Mouse (Mus musculus) embryonic fibroblast, embryonic 13.5 days (primary cell): ENCODE data around the gene Grin3b. TPM values are rescaled to one million over a fixed set of nuclear protein-coding genes. Genes with fewer than 3 reads are reported as not detected.

Experiments used
- H3K27ac ChIP-seq: 2 replicates; pipeline ENCODE4 v1.5.1; 2012; ENCODE audit warnings: low read length, control low read depth, inconsistent platforms; ENCODE audit not compliant: insufficient read depth
- H3K4me1 ChIP-seq: 2 replicates; pipeline ENCODE4 v1.6.1; 2011; ENCODE audit warnings: low read length; ENCODE audit not compliant: control insufficient read depth, insufficient read depth
- H3K4me3 ChIP-seq: 2 replicates; pipeline ENCODE4 v1.5.1; 2011; ENCODE audit warnings: mild to moderate bottlenecking, control low read depth, low read length; ENCODE audit not compliant: insufficient read depth
- CTCF ChIP-seq: IDR thresholded peaks from 2 replicates; pipeline ENCODE4 v1.5.1; 2011; ENCODE audit warnings: mild to moderate bottlenecking, control low read depth, low read length, moderate library complexity, borderline replicate concordance; ENCODE audit not compliant: insufficient read depth
- POLR2A ChIP-seq: IDR thresholded peaks from 2 replicates; pipeline ENCODE4 v1.6.1; 2011; ENCODE audit warnings: low read depth, mild to moderate bottlenecking, control low read depth, low read length, moderate library complexity
- polyA plus RNA-seq: library from polyadenylated mRNA; stranded (reverse); fragments of >200 nt; gene quantifications from 2 replicates; pipeline ENCODE4 v1.2.4, GENCODE M21; 2011; ENCODE audit warnings: low read depth; ENCODE audit not compliant: missing spikeins, insufficient read length

The Grin3b gene
- polyA plus RNA-seq, 1 experiment, result 0.16 TPM

GRCm38 (mm10) chr10:80011740-80012139 lies 41.2 kb downstream of the Grin3b start:
- Histone ChIP-seq H3K4me1 (no peaks in the 10 kb centered on the region), H3K4me3 (no peak overlapping the region), H3K27ac (no peak overlapping the region)
- no peak for TF ChIP-seq POLR2A
- no peak for TF ChIP-seq CTCF

- no peaks in the 10 kb centered on the region for H3K4me1 ChIP-seq
- no peak overlapping the region for H3K4me3 ChIP-seq
- H3K27ac ChIP-seq, result no peak overlapping the region
- TF ChIP-seq POLR2A, result no peak
- TF ChIP-seq CTCF, result no peak
Measured at GRCm38 (mm10) chr10:80013609-80014008, 43.1 kb downstream of the Grin3b start.

GRCm38 (mm10) chr10:80014484-80015290 lies 44.2 kb downstream of the Grin3b start:
- H3K4me3 ChIP-seq, result no peak overlapping the region
- no peak for TF ChIP-seq POLR2A
- peak; percentile 36; the same call in 1 of the 2 replicates for TF ChIP-seq CTCF

GRCm38 (mm10) chr10:80015583-80015982 lies 45.1 kb downstream of the Grin3b start:
- H3K27ac ChIP-seq, result no peak overlapping the region
- no peak for TF ChIP-seq POLR2A
- no peak for TF ChIP-seq CTCF

More at GRCm38 (mm10) chr10:80014484-80015290, 44.2 kb downstream of the Grin3b start:
- H3K27ac ChIP-seq, result no peak overlapping the region
- no peaks in the 10 kb centered on the region for H3K4me1 ChIP-seq

GRCm38 (mm10) chr10:80016511-80016910 lies 46.0 kb downstream of the Grin3b start, which contains the start of gene Arhgap45:
TSS of gene Arhgap45 (plus strand) at chr10:80016653.
- TF ChIP-seq CTCF, result no peak
- TF ChIP-seq POLR2A, result no peak
- Histone ChIP-seq H3K27ac (no peak within 1 kb of the TSS), H3K4me3 (no peak within 1 kb of the TSS)

More at GRCm38 (mm10) chr10:80015583-80015982, 45.1 kb downstream of the Grin3b start:
- H3K4me3 ChIP-seq, result no peak overlapping the region
- H3K4me1 ChIP-seq, result no peaks in the 10 kb centered on the region

GRCm38 (mm10) chr10:80016931-80017330 lies 46.4 kb downstream of the Grin3b start:
- Histone ChIP-seq H3K4me3 (no peak overlapping the region), H3K4me1 (no peaks in the 10 kb centered on the region), H3K27ac (no peak overlapping the region)
- TF ChIP-seq POLR2A, result no peak
- no peak for TF ChIP-seq CTCF

More at GRCm38 (mm10) chr10:80016511-80016910, 46.0 kb downstream of the Grin3b start, which contains the start of gene Arhgap45:
- no peaks in the 10 kb centered on the region for H3K4me1 ChIP-seq

- Histone ChIP-seq H3K27ac (no peak overlapping the region), H3K4me3 (no peak overlapping the region), H3K4me1 (no peaks in the 10 kb centered on the region)
- TF ChIP-seq POLR2A, result no peak
- TF ChIP-seq CTCF, result no peak
Measured at GRCm38 (mm10) chr10:80017361-80017760, 46.8 kb downstream of the Grin3b start.

- H3K4me1 ChIP-seq, result no peaks in the 10 kb centered on the region
- no peak overlapping the region for H3K4me3 ChIP-seq
- TF ChIP-seq POLR2A, result no peak
- TF ChIP-seq CTCF, result no peak
- no peak overlapping the region for H3K27ac ChIP-seq
Measured at GRCm38 (mm10) chr10:80017771-80018170, 47.3 kb downstream of the Grin3b start.

- TF ChIP-seq POLR2A (0 out of 2 replicates have a peak, but pooled peaks have one; percentile 27), CTCF (no peak)
- Histone ChIP-seq H3K27ac (peak overlapping the region; percentile 43; the same call in 1 of the 2 replicates), H3K4me3 (no peak overlapping the region), H3K4me1 (no peaks in the 10 kb centered on the region)
Measured at GRCm38 (mm10) chr10:80018739-80019297, 48.3 kb downstream of the Grin3b start.

- no peak overlapping the region for H3K27ac ChIP-seq
- no peak overlapping the region for H3K4me3 ChIP-seq
- TF ChIP-seq CTCF (no peak), POLR2A (no peak)
- peaks cover 6% of the 10 kb centered on the region for H3K4me1 ChIP-seq
Measured at GRCm38 (mm10) chr10:80019471-80020131, 49.1 kb downstream of the Grin3b start.
